In genomic region chr4:45332466-45332865, GRCm38 (mm10) we compare ENCODE assay signal across 24 mouse cellular contexts.
"Had no signal": no experiment of that assay in that cellular context is flagged by ENCODE, and none has a peak within 500 bp of the region (broad histone marks: within the 10 kb centered on the region; RNA-seq: fewer than 3 reads in every experiment).

No protein-coding gene starts in this region.

- H3K4me2 ChIP-seq: heart, embryonic 12.5 days; hindbrain, embryonic 13.5 days; hindbrain, embryonic 15.5 days; limb, embryonic 13.5 days; limb, embryonic 15.5 days; liver, embryonic 12.5 days had no signal

- DNase-seq: gastrocnemius, postnatal 14 days; gastrocnemius, postnatal 36 days; heart, adult 18-20 months; heart, postnatal 14 days; heart, postnatal 36 days; kidney, adult 11 months; kidney, adult 2 months; kidney, adult 9 months; kidney, postnatal 10 days; kidney, postnatal 25 days; kidney, postnatal 4 days; left cerebral cortex, postnatal 4 days had no signal

- H3K4me1 ChIP-seq: heart, embryonic 10.5 days; heart, embryonic 12.5 days; hindbrain, embryonic 13.5 days; hindbrain, embryonic 15.5 days; limb, embryonic 13.5 days; limb, embryonic 15.5 days; liver, embryonic 12.5 days had no signal

- H3K27ac ChIP-seq: heart, embryonic 10.5 days; hindbrain, embryonic 13.5 days; hindbrain, embryonic 15.5 days; hindbrain, postnatal 0 days; layer of hippocampus, adult 2 months; left cerebral cortex, adult 2 months; limb, embryonic 13.5 days; limb, embryonic 15.5 days; liver, embryonic 12.5 days; liver, embryonic 14.5 days had no signal

- ATAC-seq: hindbrain, postnatal 0 days; intestine, embryonic 16.5 days; liver, embryonic 12.5 days had no signal

- H3K4me3 ChIP-seq: heart, embryonic 10.5 days; heart, embryonic 12.5 days; hindbrain, embryonic 13.5 days; hindbrain, embryonic 15.5 days; layer of hippocampus, adult 2 months; left cerebral cortex, adult 2 months; limb, embryonic 13.5 days; limb, embryonic 15.5 days; liver, embryonic 12.5 days had no signal

- H3K9ac ChIP-seq: heart, embryonic 12.5 days; hindbrain, embryonic 13.5 days; hindbrain, embryonic 15.5 days; limb, embryonic 13.5 days; limb, embryonic 15.5 days; liver, embryonic 12.5 days; liver, embryonic 14.5 days had no signal

- H3K36me3 ChIP-seq: heart, embryonic 10.5 days; heart, embryonic 12.5 days; hindbrain, embryonic 13.5 days; hindbrain, embryonic 15.5 days; limb, embryonic 13.5 days; limb, embryonic 15.5 days; liver, embryonic 12.5 days had no signal

- H3K9me3 ChIP-seq: heart, embryonic 10.5 days; heart, embryonic 12.5 days; hindbrain, embryonic 13.5 days; hindbrain, embryonic 15.5 days; limb, embryonic 13.5 days; limb, embryonic 15.5 days; liver, embryonic 12.5 days had no signal
